Mouse (Mus musculus) embryonic facial prominence, embryonic 15.5 days (tissue): ENCODE results near the gene Znrf4. TPM values are rescaled to one million over a fixed set of nuclear protein-coding genes. Genes with fewer than 3 reads are reported as not detected.

Experiments used
- ATAC-seq: fragments of 200-750 bp; cut with Nextera tagmentation; 2 replicates; pipeline ENCODE4 v1.8.0; 2017; ENCODE audit warnings: low read depth, moderate TSS enrichment; ENCODE audit not compliant: insufficient number of reproducible peaks, low FRiP score, low TSS enrichment
- H3K27ac ChIP-seq: fragments of 300-500 bp; sonication (generic); replicated peaks from 2 replicates; pipeline ENCODE4 v1.5.1; 2015; ENCODE audit warnings: mild to moderate bottlenecking, inconsistent platforms
- H3K27me3 ChIP-seq: fragments of 300-500 bp; sonication (generic); 2 replicates; pipeline ENCODE4 v1.6.1; 2015; ENCODE audit warnings: inconsistent platforms
- H3K36me3 ChIP-seq: fragments of 300-500 bp; sonication (generic); 2 replicates; pipeline ENCODE4 v1.6.1; 2015; ENCODE audit warnings: mild to moderate bottlenecking, inconsistent platforms
- H3K4me1 ChIP-seq: fragments of 300-500 bp; sonication (generic); 2 replicates; pipeline ENCODE4 v1.6.1; 2015; ENCODE audit warnings: inconsistent platforms
- H3K4me2 ChIP-seq: fragments of 300-500 bp; sonication (generic); replicated peaks from 2 replicates; pipeline ENCODE4 v1.6.1; 2015; ENCODE audit warnings: mild to moderate bottlenecking, inconsistent platforms
- H3K4me3 ChIP-seq: fragments of 300-500 bp; sonication (generic); replicated peaks from 2 replicates; pipeline ENCODE4 v1.5.1; 2015; ENCODE audit warnings: mild to moderate bottlenecking, inconsistent platforms
- H3K9ac ChIP-seq: fragments of 300-500 bp; sonication (generic); 2 replicates; pipeline ENCODE4 v1.6.1; 2015; ENCODE audit warnings: inconsistent platforms
- H3K9me3 ChIP-seq: fragments of 300-500 bp; sonication (generic); replicated peaks from 2 replicates; pipeline ENCODE4 v1.6.1; 2016; ENCODE audit warnings: inconsistent platforms
- WGBS: fragments of 180-500 bp; shearing (Covaris S2); methylation state at CpG from one replicate; pipeline ENCODE4 v1.1.7; 2015; 5-methylcytosine and 5-hydroxymethylcytosine counted together
- polyA plus RNA-seq: library from polyadenylated mRNA; unstranded; fragments of >200 nt; fragmentation: Nextera tagmentation; extraction: Ambion mirVana; gene quantifications from 2 replicates; pipeline ENCODE4 v1.2.1, GENCODE M21; 2015

Gene Znrf4
- polyA plus RNA-seq, 1 experiment from 2014 or later: not detected

DNA sequence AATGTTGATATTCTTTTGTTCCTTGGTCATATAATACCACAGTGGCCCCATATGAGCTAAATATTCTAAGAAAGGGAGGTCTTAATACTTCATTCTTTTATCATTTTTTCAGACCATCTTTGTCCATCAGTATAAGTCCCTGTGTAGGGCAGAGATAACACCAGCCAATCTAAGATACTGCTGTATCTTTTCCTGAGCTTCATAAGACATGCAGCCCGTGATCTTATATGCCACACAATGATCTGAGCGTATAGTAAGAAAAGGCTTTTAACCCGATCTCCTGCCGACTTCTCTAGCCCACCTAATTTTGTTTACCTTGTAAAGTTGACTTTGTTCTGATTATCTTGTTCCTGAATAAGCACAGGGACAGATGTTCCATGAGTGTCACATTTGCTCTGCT is 12.7 kb upstream of the Znrf4 start:
- Histone ChIP-seq H3K27ac (no peak overlapping the region), H3K9me3 (no peaks in the 10 kb centered on the region), H3K9ac (no peak overlapping the region), H3K27me3 (no peaks in the 10 kb centered on the region), H3K36me3 (no peaks in the 10 kb centered on the region), H3K4me3 (no peak overlapping the region), H3K4me2 (no peak overlapping the region), H3K4me1 (no peaks in the 10 kb centered on the region)
- WGBS: 69% methylated on average over 4 of the region's 4 CpGs
- no peak for ATAC-seq

- H3K27me3 ChIP-seq: no peaks in the 10 kb centered on the region
- no peaks in the 10 kb centered on the region for H3K36me3 ChIP-seq
- H3K9ac ChIP-seq: no peak overlapping the region
- no peak overlapping the region for H3K4me3 ChIP-seq
- H3K9me3 ChIP-seq: no peaks in the 10 kb centered on the region
- WGBS: 39% methylated on average over 1 of the region's 1 CpGs
- no peak for ATAC-seq
- no peak overlapping the region for H3K27ac ChIP-seq
- H3K4me2 ChIP-seq: no peak overlapping the region
- H3K4me1 ChIP-seq: no peaks in the 10 kb centered on the region
Observed at GRCm38 (mm10) chr17:56522744-56523143, 10.5 kb upstream of the Znrf4 start.

GRCm38 (mm10) chr17:56515690-56516410 is 3.6 kb upstream of the Znrf4 start:
- Histone ChIP-seq H3K4me1 (peaks cover 28% of the 10 kb centered on the region), H3K36me3 (no peaks in the 10 kb centered on the region), H3K4me2 (peak overlapping the region; percentile 27), H3K27ac (peak overlapping the region; percentile 41), H3K9ac (no peak overlapping the region), H3K9me3 (no peaks in the 10 kb centered on the region), H3K27me3 (peaks cover 33% of the 10 kb centered on the region), H3K4me3 (no peak overlapping the region)
- peak; percentile 78 for ATAC-seq
- 6% methylated on average over 13 of the region's 13 CpGs for WGBS

GRCm38 (mm10) chr17:56514916-56515315 is 2.7 kb upstream of the Znrf4 start:
- Histone ChIP-seq H3K9ac (no peak overlapping the region), H3K4me1 (peaks cover 37% of the 10 kb centered on the region), H3K9me3 (no peaks in the 10 kb centered on the region), H3K36me3 (no peaks in the 10 kb centered on the region), H3K27ac (no peak overlapping the region), H3K27me3 (peaks cover 43% of the 10 kb centered on the region), H3K4me2 (no peak overlapping the region), H3K4me3 (no peak overlapping the region)
- no peak for ATAC-seq
- 42% methylated on average over 12 of the region's 12 CpGs for WGBS

DNA sequence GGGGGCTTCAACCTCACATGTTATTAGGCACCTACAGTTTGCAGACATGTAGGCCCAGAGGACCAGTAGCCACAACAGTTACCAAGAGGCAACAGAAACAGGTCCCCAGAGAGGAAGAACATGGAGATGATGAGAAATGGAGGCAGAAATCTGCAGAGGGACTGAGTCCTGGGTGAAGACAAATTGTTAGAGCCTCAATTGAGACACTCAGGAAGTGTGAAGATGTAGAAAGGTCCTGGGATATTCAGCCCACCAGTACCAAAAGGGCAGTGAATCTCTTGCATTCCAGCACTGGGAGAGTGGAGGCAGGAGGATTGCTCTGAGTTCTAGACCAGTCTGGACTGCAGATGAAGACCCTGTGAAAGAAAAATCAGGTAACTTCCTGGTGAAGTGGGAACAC is 2.1 kb upstream of the Znrf4 start:
- H3K27me3 ChIP-seq: peaks cover 49% of the 10 kb centered on the region
- peaks cover 42% of the 10 kb centered on the region for H3K4me1 ChIP-seq
- ATAC-seq: no peak
- H3K9me3 ChIP-seq: no peaks in the 10 kb centered on the region
- no peak overlapping the region for H3K4me3 ChIP-seq
- H3K36me3 ChIP-seq: no peaks in the 10 kb centered on the region
- H3K27ac ChIP-seq: no peak overlapping the region
- H3K9ac ChIP-seq: no peak overlapping the region
- no peak overlapping the region for H3K4me2 ChIP-seq

- Histone ChIP-seq H3K36me3 (no peaks in the 10 kb centered on the region), H3K27me3 (peaks cover 58% of the 10 kb centered on the region), H3K9me3 (no peaks in the 10 kb centered on the region), H3K27ac (no peak overlapping the region), H3K4me3 (peak overlapping the region; percentile 26), H3K4me2 (peak overlapping the region; percentile 56), H3K9ac (no peak overlapping the region), H3K4me1 (peaks cover 51% of the 10 kb centered on the region)
- 26% methylated on average over 29 of the region's 29 CpGs for WGBS
- ATAC-seq: no peak
Observed at GRCm38 (mm10) chr17:56511707-56512090, 532 bp downstream of the Znrf4 start.

- peaks cover 58% of the 10 kb centered on the region for H3K27me3 ChIP-seq
- H3K9ac ChIP-seq: no peak overlapping the region
- H3K4me1 ChIP-seq: peaks cover 52% of the 10 kb centered on the region
- no peak for ATAC-seq
- H3K27ac ChIP-seq: no peak overlapping the region
- 6% methylated on average over 60 of the region's 60 CpGs for WGBS
- no peaks in the 10 kb centered on the region for H3K9me3 ChIP-seq
- H3K36me3 ChIP-seq: no peaks in the 10 kb centered on the region
- peak overlapping the region; percentile 56 for H3K4me2 ChIP-seq
- H3K4me3 ChIP-seq: peak overlapping the region; percentile 26
Observed at GRCm38 (mm10) chr17:56510970-56511706, 1.1 kb downstream of the Znrf4 start.

- Histone ChIP-seq H3K36me3 (no peaks in the 10 kb centered on the region), H3K9ac (no peak overlapping the region), H3K4me3 (peak overlapping the region; percentile 4), H3K27ac (no peak overlapping the region), H3K9me3 (no peaks in the 10 kb centered on the region), H3K27me3 (peaks cover 58% of the 10 kb centered on the region), H3K4me2 (peak overlapping the region; percentile 56; the same call in 1 of the 2 replicates), H3K4me1 (peaks cover 46% of the 10 kb centered on the region)
- no peak for ATAC-seq
- 27% methylated on average over 27 of the region's 27 CpGs for WGBS
Observed at GRCm38 (mm10) chr17:56510473-56510969, 1.7 kb downstream of the Znrf4 start.

- H3K27ac ChIP-seq: no peak overlapping the region
- no peak for ATAC-seq
- H3K4me3 ChIP-seq: peak overlapping the region; percentile 4; the same call in 1 of the 2 replicates
- H3K9ac ChIP-seq: no peak overlapping the region
- 3% methylated on average over 32 of the region's 37 CpGs for WGBS
- peaks cover 40% of the 10 kb centered on the region for H3K4me1 ChIP-seq
- peak overlapping the region; percentile 15; the same call in 1 of the 2 replicates for H3K4me2 ChIP-seq
- no peaks in the 10 kb centered on the region for H3K36me3 ChIP-seq
- no peaks in the 10 kb centered on the region for H3K9me3 ChIP-seq
- H3K27me3 ChIP-seq: peaks cover 58% of the 10 kb centered on the region
Observed at GRCm38 (mm10) chr17:56509707-56510472, 2.3 kb downstream of the Znrf4 start.

- no peak overlapping the region for H3K4me3 ChIP-seq
- H3K36me3 ChIP-seq: no peaks in the 10 kb centered on the region
- no peak overlapping the region for H3K27ac ChIP-seq
- H3K27me3 ChIP-seq: peaks cover 54% of the 10 kb centered on the region
- peaks cover 40% of the 10 kb centered on the region for H3K4me1 ChIP-seq
- no peak overlapping the region for H3K9ac ChIP-seq
- no peaks in the 10 kb centered on the region for H3K9me3 ChIP-seq
- no peak overlapping the region for H3K4me2 ChIP-seq
- no peak for ATAC-seq
- 40% methylated on average over 10 of the region's 10 CpGs for WGBS
Observed at GRCm38 (mm10) chr17:56509021-56509640, 3.1 kb downstream of the Znrf4 start.
